Mouse (Mus musculus): ENCODE data around the gene Ints14.

Ints14 gene

DNA sequence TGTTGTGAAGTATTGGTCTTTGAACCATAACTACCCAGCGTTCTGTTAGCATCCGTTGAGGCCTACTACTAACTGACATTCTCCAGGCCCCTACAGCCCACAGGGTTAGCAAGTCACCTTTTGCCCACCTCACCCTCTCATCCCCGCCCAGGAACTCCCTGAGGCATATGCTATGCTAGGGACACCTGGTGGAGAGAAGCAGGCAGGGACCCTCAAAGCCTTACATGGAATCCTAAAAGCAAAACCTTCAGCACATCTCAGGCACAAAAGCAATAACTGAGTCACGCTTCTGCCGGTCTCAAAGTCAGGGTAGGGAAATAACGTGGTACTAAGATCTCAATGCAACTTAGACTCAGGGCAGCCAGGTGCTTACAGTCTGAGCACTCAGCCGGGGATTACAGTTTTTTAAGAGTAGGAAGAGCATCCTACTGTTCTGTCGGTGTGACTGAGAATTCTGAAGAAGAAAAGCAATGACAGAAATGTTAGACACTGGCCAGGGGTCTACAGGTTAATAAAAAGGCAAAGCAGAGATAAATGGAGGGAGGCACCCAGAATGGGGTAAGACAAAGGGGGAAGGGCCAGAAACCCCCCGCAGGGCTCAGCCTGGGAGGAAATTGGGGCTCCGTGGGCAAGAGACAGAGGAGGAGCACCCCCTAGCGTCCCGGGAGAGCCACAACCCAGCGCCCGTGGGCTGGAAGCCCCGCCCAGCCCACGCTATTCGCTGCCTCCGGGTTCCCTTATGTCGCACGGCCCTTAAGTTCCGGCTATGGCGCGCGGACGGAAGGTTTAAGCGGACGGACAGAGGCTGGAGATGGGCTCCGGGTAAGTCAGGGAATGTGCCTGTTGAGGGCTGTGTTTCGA is at the start of gene Ints14:
Gene Ints14 (plus strand): TSS at position 789 of the 861 bp plus-strand sequence.
- peak; percentile 97 for DNase-seq

DNA sequence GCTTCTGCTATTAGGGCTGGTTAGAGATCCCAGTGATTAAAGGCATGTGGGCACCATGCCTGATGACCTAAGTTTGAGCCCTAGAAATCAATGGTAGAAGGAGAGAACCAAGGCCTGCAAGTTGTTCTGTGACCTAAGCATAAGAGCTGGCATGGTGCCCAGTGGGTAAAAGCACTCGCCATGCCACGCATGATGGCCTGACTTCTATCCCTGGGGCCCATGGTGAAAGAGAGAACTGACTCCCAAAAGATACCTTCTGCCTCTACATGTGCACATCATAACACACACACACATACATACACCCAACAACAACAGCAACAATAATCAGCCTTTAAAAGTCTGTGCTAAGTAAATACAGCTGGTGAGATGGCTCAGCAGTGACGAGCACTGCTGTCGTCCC is 47.3 kb upstream of the Ints14 start:
- no peak for DNase-seq

DNA sequence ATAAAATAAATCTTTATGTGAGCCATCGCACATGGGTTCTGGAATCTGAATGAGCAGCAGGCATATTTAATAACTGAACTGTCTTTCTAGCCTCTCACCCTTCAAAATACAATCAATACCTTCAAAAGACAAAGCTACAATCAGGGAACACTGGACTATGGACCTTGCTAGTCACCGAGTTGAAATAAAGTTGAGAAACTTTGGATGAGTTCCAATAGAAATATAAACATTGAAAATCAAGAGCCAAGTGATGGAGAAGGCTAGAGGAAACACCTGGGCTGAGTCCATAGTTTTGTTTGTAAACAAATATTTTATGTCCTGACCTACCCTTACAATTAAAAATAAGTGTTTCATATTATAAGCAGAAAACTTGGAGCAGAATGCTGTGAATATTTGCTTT is 46.7 kb upstream of the Ints14 start:
- no peak for DNase-seq

DNA sequence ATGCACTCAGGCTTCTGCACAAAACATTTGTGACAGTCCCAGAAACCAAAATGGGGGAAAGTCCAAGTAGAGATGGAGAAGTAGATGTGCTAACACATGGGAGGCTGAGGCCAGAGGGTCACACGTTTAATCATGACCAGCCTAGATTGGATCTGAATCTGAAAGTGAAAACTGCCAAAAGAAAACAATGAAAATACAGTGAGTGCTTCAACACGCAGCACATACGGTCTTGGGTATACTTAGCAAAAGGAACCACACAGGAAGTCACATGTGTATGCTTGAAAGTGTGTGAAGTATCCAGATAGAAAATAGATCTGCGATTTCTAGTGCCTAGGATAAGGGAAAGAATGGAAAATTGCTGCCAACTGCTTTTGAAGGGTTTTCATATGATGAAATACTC is 46.1 kb upstream of the Ints14 start:
- no peak for DNase-seq

DNA sequence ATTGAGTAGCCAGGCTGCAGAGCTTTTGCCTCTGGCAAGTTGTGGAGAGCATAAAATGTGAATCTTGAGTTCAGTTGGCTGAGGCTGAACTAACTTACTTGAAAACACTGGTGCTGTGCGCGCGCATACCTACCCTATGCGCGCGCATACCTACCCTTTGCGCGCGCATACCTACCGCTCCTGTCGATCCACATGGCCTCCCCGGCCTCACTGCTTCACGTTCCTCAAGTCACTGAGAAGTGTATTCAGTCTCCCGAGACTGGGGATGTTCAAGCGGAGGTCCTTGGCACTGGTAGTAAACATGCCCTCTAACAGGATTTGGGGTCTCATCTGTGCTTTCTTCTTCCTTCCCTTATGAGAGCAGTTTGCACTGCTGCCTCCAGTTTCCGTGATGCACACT is 42.1 kb upstream of the Ints14 start:
- peak; percentile 78 for DNase-seq

DNA sequence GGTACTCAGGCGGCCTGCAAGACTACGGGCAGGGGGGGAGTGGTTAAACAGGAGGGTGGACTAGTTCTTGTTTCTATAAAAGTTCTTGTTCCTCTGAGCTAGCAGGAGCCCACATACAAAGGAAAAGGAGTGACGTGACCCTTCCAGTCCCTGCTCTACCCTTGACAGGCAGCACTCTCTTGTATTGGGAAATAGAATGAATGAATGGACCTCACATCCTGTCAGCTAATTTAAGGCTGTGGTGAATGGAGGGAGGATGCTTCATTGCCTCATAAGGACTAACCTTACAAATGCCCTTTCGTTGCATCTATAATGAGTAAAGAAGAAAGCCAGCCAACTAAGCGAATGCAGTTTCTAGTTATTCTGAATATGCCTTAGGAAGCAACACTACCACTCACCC is 34.9 kb upstream of the Ints14 start:
- no peak for DNase-seq

DNA sequence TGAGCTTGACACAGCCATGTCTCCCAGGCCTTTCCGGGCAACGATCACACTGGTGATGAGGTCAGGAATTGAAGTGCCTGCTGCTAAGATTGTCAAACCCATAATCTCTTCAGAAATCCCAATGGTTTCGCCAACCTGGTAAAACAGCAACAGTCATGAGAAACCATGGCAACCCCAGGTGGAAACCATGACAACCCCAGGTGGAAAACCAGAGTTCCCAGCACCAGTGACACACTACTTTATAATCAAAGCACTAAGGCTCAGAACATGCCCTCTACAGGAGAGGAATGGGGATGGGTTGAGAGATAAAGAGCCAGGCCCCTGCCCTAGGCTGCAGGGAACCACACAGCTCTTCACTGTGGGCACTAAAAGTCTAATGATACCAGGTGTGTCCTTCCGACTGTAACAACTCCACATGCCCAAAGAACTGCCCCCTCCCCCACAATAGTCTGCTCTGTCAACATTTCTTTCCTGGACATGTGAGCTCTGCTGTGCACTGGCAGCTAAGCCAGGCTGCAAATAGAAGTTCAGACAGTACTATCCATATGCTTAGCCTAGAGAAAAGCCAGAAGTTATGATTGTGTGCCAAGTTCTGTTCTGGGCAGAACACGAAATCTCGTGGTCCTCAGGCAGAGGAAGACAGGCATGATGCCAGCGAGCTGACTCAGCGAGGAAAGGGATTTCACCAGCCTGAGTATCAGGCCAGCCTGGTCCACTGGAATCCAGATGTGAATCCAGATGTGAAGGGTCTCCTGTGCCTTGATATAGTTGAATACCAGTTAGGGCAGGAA is 34.3 kb upstream of the Ints14 start:
- DNase-seq, result no peak

DNA sequence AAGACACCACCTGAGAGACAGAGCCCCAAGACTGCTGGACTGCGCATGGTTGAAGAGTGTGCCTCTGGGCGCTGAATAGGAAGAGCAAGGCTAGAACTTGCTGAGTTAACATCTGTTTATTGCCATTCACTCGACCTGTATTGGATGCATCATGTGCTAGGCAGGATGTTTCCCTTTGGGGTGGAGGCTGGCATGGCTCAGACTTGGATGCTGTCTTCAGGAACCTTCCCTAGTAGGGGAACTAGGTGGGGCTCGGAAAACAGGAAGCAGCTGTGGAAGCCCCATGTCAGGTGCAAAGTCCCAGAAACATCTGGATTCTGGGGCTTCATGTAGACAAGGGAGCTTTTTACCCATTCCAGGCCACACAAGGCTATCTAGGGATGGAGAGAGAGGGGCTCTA is 30.4 kb upstream of the Ints14 start:
- no peak for DNase-seq

DNA sequence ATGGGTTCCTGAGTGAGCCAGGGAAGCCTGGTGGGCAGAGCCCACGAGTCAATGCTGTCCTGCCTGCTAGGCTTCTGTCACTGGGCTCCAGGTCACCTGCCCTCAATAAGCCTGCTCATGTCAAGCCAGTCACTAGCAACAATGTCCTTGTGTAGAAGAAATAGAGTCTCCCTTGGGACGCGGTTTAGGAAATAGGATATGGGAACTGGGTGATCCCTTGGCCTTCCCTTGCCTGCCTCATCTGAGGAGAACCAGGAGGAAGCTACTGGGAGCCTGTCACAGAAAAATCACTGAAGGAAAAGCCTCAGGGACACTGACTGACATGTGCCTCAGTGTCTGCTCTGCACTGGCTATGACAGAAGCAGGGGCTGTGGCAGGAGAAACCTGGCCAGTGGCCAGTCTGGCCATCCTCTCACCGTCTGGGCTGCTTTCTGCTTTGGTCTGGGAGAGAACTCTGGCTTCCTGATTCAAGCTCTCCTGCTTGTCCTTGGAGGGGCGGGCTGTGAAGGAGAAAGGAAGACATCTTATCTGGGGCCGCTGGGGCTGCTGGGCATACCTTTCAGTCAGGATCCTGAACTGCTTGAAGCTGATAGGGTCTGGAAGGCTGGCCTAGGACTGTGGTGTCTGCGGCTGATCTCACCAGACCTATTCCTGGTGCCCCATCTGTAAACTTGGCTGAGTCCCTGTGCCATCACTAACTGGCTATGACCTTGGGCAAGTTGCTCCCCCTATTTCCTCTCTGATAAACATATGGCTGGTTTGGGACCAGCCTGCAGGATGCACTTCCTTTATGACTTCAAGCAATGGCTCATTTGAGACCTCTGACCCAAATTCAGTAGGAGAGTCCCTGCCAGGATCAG is 28.7 kb upstream of the Ints14 start:
- DNase-seq, result no peak

DNA sequence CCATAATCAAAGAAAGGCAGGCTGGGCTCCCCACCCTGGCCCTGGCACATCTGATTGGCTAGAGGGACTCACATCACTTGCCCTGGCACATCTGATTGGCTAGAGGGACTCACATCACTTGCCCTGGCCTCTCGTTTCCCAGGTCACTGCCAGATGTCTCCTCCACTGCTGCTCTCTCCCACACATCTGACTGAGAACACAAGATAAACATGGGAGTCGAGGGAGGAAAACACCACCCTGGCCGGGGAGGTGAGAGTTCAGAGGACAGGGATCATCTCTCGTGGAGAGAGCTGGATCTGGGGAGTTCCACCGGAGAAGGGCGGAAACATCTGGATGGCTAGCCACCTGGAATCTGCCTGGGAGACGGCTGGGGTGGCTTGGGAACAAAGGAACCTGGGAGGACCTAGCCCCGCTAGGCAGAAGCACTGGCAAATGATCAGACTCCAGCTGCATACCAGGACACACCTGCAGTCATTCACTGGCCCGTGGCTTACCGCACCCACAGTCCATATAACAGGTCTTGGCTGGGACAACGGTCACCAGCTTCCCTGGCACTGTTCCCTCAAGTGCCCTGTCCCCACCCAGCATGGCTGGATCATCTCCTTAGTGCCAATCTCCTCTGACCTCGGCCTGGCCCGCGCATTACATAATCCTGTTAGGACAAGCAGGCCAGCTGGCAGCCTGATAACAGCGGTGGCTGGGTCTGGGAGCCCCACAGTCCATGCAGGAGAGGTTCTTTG is 26.5 kb upstream of the Ints14 start:
- peak; percentile 71 for DNase-seq

DNA sequence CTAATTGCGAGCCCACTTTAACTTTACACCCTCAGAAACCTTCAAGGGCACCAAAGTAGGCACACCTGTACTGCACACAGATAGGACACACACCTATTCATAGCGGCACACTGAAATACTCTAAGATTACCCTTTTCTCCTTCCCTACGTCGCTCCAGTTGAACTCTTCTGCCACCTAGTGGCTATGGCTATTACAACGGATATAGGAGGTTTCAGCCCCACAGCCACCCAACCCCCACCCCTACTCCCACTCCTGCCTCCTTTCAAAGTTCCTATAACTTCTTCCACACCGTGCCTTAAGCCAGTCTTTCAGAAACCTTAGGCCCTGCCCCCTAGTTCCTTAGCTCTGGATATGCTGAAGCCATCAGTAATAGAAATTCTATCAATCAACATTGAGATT is 24.2 kb upstream of the Ints14 start:
- DNase-seq, result peak; percentile 79

DNA sequence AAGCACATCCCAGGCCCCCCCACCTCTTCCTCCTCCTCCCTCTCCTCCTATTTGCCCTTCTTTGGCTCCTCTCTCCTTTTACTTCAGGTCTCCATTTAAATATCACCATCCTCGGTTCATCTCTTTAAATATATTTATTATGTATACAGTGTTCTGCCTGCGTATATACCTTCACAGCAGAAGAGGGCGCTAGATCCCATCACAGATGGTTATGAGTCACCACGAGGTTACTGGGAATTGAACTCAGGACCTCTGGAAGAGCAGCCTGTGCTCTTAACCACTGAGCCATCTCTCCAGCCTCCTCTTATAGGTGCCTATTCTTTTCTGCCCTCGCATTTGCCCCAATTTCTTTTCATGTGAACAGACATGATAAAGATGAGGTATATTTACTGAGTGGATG is 23.2 kb upstream of the Ints14 start:
- DNase-seq, result no peak

DNA sequence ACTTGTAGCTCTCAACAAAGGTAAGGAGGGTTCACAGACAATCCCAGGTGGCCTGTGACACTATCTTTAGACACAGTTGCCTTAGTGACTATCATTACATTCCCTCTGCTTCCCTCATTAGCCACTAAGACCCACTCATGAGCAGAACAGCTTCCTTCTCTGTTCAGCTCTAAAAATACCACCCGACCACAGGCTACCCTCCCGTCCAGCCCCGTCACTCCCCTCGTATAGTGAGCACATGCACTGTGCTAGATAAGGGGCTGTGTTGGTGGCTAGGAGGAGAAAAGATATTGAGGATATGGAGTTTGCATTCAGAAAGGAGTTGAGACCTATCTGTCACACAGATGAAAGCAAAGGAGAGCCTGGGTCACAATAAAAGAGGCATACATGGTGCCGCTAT is 22.2 kb upstream of the Ints14 start:
- DNase-seq, result no peak

DNA sequence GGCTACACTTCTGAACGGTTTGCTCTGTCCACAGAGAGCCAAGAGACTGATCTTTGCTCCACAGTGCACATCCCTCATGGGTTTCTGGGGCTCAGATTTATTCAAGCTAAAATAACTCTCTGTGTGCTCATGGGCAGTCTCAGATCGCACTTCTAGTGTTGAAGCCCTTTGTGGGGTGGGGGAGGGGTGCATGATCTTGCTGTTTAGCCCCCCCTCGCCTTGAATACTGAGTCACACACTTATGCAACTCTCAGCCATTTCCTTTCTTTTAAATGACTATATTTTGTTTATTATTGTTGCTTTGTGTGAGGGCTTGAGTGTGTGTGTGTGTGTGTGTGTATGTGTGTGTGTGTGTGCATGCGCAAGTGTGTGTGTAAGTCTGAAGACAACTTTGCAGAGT is 21.4 kb upstream of the Ints14 start:
- no peak for DNase-seq

DNA sequence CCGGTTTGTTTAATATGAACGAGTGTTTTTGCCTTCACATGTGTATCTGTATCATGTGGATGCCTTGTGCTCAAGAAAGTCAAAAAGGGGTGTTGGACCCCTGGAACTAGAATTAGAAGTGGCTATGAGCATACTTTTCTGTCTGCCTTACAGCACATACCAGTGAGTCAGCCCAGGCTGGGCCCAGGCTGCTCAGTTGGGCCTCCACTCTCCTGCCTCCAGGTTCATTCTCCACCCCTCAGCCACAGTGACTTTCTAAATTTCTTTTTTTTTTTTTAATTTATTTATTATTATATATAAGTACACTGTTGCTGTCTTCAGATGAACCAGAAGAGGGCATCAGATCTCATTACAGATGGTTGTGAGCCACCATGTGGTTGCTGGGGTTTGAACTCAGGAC is 20.9 kb upstream of the Ints14 start:
- no peak for DNase-seq

DNA sequence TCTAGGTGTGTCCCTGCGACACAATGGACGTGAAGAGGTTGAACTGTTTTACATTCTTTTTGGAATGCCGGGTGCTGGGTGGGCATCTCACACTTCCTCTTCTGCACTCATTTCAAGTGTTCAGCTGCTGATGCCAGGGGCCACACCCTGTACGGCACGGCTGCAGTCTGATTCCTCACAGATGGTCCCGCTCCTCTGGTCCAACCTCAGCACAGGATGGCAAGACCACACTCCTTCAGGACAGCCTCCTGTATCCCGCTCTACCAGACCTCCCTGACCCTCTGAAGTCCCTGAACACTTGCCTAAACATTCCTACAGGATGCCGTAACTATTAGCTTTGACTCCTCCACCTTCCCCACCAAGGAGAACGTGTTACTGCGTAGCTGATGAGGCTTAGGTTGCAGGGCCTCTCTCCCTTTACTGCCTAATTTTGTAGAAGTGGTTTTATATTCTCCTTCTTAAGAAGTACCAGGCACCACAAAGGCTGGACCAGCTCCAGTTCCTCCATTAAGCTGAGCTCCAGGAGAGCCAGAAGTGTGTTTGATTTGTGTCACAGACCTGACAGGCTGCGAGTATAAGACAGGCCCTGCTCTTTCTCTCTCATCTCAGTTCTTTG is 19.9 kb upstream of the Ints14 start:
- no peak for DNase-seq

DNA sequence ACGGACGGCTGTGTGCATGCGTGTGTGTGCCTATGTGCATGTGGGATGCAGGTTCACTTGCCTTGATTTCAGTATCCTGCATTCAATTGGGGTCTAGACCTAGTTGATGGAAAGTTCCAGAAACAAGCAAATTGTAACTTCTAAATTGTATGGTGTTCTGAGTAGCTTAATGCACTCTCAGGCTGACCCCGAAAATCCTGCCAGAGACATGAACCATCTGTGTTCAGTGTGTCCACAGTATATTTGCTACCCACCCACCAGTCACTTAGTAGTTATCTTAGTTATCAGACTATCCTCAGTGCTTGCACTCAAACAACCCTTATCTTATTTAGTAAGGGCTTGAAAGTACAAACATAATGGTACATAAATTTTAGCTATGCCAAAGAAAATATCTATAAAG is 19.1 kb upstream of the Ints14 start:
- no peak for DNase-seq

DNA sequence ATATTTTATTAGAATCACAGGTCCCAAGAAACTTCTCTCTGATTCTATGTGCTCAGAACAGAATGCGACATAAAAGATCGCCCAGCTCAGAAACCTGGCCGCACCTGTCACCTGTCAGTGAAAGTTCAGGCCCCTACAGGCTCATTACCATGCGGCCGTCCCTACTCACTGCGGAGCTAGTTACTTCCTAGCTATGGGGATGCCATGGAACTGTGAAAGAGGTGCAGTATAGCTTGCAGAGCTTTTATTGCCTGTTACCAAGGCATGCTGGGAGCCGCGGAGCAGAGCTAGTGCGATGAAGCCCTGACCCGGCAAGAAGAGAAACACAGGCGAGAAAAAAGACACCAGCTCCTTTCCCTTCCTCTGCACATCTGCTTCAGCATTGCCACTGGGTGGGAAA is 16.7 kb upstream of the Ints14 start:
- DNase-seq, result no peak

DNA sequence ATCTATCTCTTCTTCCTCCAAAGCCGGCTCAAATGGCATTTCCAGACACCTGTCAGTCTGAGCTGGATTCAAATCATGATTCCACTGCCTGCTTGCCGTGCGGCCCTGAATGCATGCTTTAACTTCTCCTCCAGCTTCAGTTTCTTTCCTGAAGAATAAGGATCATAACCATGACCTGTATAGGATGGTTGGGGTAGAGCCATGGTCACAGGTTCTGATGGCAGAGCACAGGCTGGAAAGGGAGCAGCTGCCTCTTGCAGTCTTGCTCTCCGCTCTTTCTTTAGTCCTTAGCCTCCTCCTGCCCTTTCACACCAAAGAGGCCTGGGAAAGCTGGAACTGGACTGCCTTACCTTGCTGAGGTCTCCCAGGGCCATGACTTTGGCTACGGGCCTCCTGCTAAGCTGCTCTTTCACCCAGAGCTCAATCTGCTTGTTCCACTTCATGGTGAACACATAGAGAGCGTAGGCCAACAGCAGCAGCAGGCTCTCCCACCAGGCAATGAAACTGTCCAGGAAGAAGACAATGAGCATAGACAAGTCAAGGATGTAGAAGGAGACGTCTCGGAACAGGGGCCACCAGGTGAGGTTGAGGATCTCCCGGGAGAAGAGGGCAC is 13.1 kb upstream of the Ints14 start:
- DNase-seq, result no peak

DNA sequence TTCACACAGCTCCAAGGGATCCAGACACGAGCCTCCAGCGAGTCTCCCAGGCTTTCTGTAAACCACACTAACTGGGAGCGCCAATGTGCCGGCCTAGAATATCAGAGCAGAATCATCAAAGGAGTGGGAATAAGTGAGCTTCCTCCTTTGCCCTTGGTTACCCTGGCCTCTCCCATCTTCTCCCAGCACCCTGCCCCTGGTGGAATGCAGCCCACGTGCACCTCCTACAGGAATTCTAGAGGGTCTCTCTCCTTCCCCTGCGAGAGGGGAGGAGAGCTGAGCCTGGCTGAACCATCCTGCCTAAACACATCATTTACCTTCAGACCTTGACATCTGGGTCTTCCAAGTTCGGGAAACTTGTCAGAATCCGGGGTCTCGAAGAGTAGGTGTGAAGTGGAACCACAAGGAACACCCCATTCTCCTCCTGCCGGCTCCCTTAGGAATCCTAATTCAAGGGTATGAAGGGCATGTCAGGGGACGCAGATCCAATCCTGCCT is 9.5 kb upstream of the Ints14 start, which contains the start of gene Slc24a1:
Gene Slc24a1 (minus strand): TSS at position 447 of the 497 bp plus-strand sequence.
- DNase-seq, result no peak

DNA sequence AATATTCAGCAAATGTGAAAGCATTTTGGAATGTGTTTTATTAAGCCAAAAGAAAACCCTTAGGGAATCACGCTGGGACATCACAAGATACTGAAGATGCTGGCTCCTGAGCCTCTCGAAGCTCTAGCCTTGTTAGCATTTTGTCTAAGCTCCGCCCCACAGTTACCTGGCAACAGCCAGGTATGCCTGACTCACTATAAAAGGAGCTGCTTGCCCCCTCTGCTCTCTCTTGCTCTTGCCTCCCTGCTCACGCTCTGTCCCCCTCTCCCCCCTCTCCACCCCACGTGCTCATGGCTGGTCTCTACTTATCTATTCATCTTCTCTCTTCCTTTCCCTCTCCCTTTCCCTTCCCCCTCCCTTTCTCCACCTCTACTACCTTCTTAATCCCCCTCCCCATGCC is 8.7 kb upstream of the Ints14 start:
- DNase-seq, result no peak
